Mouse (Mus musculus) G1E (cell line): Measurements from ENCODE around the gene Ppp2r5e. TPM values are rescaled to one million over a fixed set of nuclear protein-coding genes. Genes with fewer than 3 reads are reported as not detected.

Source experiments
- ATAC-seq: 2 replicates; pipeline ENCODE4 v1.8.0; 2016; ENCODE audit warnings: mild to moderate bottlenecking; ENCODE audit not compliant: insufficient number of reproducible peaks, poor library complexity, low FRiP score, severe bottlenecking; ENCODE audit errors: extremely low read depth
- DNase-seq: peaks from one replicate; pipeline ENCODE4 v3.0.0; 2012; ENCODE audit warnings: low spot score
- H3K27me3 ChIP-seq: 2 replicates; pipeline ENCODE4 v1.6.1; 2012; ENCODE audit warnings: mild to moderate bottlenecking, low read length, inconsistent platforms; ENCODE audit not compliant: insufficient read depth
- H3K36me3 ChIP-seq: replicated peaks from 2 replicates; pipeline ENCODE3; 2012; ENCODE audit warnings: mild to moderate bottlenecking, inconsistent platforms
- H3K4me1 ChIP-seq: 2 replicates; pipeline ENCODE4 v1.6.1; 2012; ENCODE audit warnings: low read depth, low read length, inconsistent platforms, mixed read lengths; ENCODE audit not compliant: insufficient read depth
- H3K4me3 ChIP-seq: 2 replicates; pipeline ENCODE4 v1.5.1; 2012; ENCODE audit warnings: low read depth, mild to moderate bottlenecking, inconsistent platforms, low read length, moderate library complexity, mixed read lengths
- H3K9me3 ChIP-seq: replicated peaks from 2 replicates; pipeline ENCODE4 v1.6.1; 2012; ENCODE audit warnings: inconsistent platforms
- CTCF ChIP-seq: IDR thresholded peaks from 2 replicates; pipeline ENCODE4 v1.5.1; 2012; ENCODE audit warnings: low read depth, low read length, inconsistent platforms, mixed read lengths
- GATA1 ChIP-seq: IDR thresholded peaks from 2 replicates; pipeline ENCODE4 v1.6.1; 2012; ENCODE audit warnings: borderline replicate concordance, low read length, inconsistent platforms, mixed read lengths
- GATA2 ChIP-seq: IDR thresholded peaks from 2 replicates; pipeline ENCODE4 v1.6.1; 2012; ENCODE audit warnings: low read depth, low read length, inconsistent platforms, borderline replicate concordance
- POLR2AphosphoS5 ChIP-seq: IDR thresholded peaks from 2 replicates; pipeline ENCODE4 v1.6.1; 2012; ENCODE audit warnings: low read depth, low read length, inconsistent platforms; ENCODE audit not compliant: insufficient replicate concordance
- TAL1 ChIP-seq: conservative IDR thresholded peaks from 2 replicates; pipeline ENCODE4 v1.6.1; 2012; ENCODE audit warnings: low read depth, low read length, inconsistent platforms, mixed read lengths
- polyA plus RNA-seq: library from polyadenylated mRNA; stranded (reverse); fragments of >175 nt; gene quantifications from 2 replicates; pipeline ENCODE4 v1.2.3, GENCODE M21; 2012
- total RNA-seq, 2 experiments: library from RNA; stranded (forward) in 1 of 2; stranded (reverse) in 1 of 2; fragments of 200-1000 nt in 1 of 2; fragments of >200 nt in 1 of 2; fragmentation: Nextera tagmentation in 1 of 2; gene quantifications; 2 replicates each; pipeline ENCODE4 v1.2.3; 2014 to 2017

Gene Ppp2r5e
- total and polyA plus RNA-seq, 3 experiments = 20.4 to 74.6 (median 69.2) TPM

GRCm38 (mm10) chr12:75428719-75429118 is 167.3 kb downstream of the Ppp2r5e start:
- DNase-seq = no peak

GRCm38 (mm10) chr12:75425882-75426281 is 170.2 kb downstream of the Ppp2r5e start:
- no peaks in the 10 kb centered on the region for H3K4me1 ChIP-seq
- H3K9me3 ChIP-seq = no peaks in the 10 kb centered on the region
- no peaks in the 10 kb centered on the region for H3K36me3 ChIP-seq
- H3K27me3 ChIP-seq = peaks cover 12% of the 10 kb centered on the region
- H3K4me3 ChIP-seq = no peak overlapping the region
- no peak for TF ChIP-seq TAL1
- TF ChIP-seq GATA2 = no peak
- no peak for TF ChIP-seq GATA1
- no peak for TF ChIP-seq CTCF
- TF ChIP-seq POLR2AphosphoS5 = no peak
- ATAC-seq (no peak), DNase-seq (no peak)

More at GRCm38 (mm10) chr12:75428719-75429118, 167.3 kb downstream of the Ppp2r5e start:
- Histone ChIP-seq H3K36me3 (no peaks in the 10 kb centered on the region), H3K4me3 (no peak overlapping the region), H3K4me1 (no peaks in the 10 kb centered on the region), H3K9me3 (peaks cover 2% of the 10 kb centered on the region; the same call in 1 of the 2 replicates), H3K27me3 (peaks cover 20% of the 10 kb centered on the region)
- TF ChIP-seq POLR2AphosphoS5 = no peak
- TF ChIP-seq GATA2 = no peak
- no peak for TF ChIP-seq CTCF
- no peak for TF ChIP-seq GATA1
- TF ChIP-seq TAL1 = no peak
- no peak for ATAC-seq

GRCm38 (mm10) chr12:75424817-75425216 is 171.2 kb downstream of the Ppp2r5e start:
- no peak for TF ChIP-seq CTCF
- no peak for TF ChIP-seq GATA1
- no peak for TF ChIP-seq GATA2
- no peak for TF ChIP-seq POLR2AphosphoS5
- no peak for TF ChIP-seq TAL1
- DNase-seq (no peak), ATAC-seq (no peak)
- no peaks in the 10 kb centered on the region for H3K36me3 ChIP-seq
- peaks cover 12% of the 10 kb centered on the region for H3K27me3 ChIP-seq
- H3K4me1 ChIP-seq = no peaks in the 10 kb centered on the region
- no peak overlapping the region for H3K4me3 ChIP-seq
- H3K9me3 ChIP-seq = no peaks in the 10 kb centered on the region

GRCm38 (mm10) chr12:75424359-75424758 is 171.7 kb downstream of the Ppp2r5e start:
- TF ChIP-seq CTCF (no peak), POLR2AphosphoS5 (no peak), GATA2 (no peak), TAL1 (no peak), GATA1 (no peak)
- Histone ChIP-seq H3K4me3 (no peak overlapping the region), H3K4me1 (no peaks in the 10 kb centered on the region), H3K36me3 (no peaks in the 10 kb centered on the region), H3K27me3 (peaks cover 12% of the 10 kb centered on the region), H3K9me3 (no peaks in the 10 kb centered on the region)
- ATAC-seq (no peak), DNase-seq (no peak)

GRCm38 (mm10) chr12:75416681-75417080 is 179.4 kb downstream of the Ppp2r5e start, which contains the start of gene Gphb5:
TSS of gene Gphb5 (minus strand) at chr12:75416781.
- no peaks in the 10 kb centered on the region for H3K36me3 ChIP-seq
- H3K4me3 ChIP-seq = no peak within 1 kb of the TSS
- no peaks in the 10 kb centered on the region for H3K4me1 ChIP-seq
- no peaks in the 10 kb centered on the region for H3K9me3 ChIP-seq
- TF ChIP-seq GATA2 (no peak), TAL1 (no peak), GATA1 (no peak), POLR2AphosphoS5 (no peak), CTCF (no peak)
- no peak for DNase-seq
- peaks cover 4% of the 10 kb centered on the region for H3K27me3 ChIP-seq
- ATAC-seq = no peak

GRCm38 (mm10) chr12:75414991-75415390 is 181.1 kb downstream of the Ppp2r5e start:
- H3K27me3 ChIP-seq = peaks cover 4% of the 10 kb centered on the region
- DNase-seq = no peak
- TF ChIP-seq TAL1 (no peak), POLR2AphosphoS5 (no peak), CTCF (no peak), GATA2 (no peak), GATA1 (no peak)
- no peaks in the 10 kb centered on the region for H3K4me1 ChIP-seq
- no peaks in the 10 kb centered on the region for H3K9me3 ChIP-seq
- no peaks in the 10 kb centered on the region for H3K36me3 ChIP-seq
- no peak for ATAC-seq
- H3K4me3 ChIP-seq = no peak overlapping the region
